Mouse (Mus musculus): ENCODE measurements at regions not wholly inside any gene's neighbourhood (a gene's known extent, or its start where the extent isn't known, plus 50 kb on each side); places are given as distances from the start of the nearest gene placed in this dataset.
"Not testable (repeated sequence)": the region's sequence is repeated elsewhere in the genome, so short reads cannot be mapped to it uniquely, and the experiment has no call there.

DNA sequence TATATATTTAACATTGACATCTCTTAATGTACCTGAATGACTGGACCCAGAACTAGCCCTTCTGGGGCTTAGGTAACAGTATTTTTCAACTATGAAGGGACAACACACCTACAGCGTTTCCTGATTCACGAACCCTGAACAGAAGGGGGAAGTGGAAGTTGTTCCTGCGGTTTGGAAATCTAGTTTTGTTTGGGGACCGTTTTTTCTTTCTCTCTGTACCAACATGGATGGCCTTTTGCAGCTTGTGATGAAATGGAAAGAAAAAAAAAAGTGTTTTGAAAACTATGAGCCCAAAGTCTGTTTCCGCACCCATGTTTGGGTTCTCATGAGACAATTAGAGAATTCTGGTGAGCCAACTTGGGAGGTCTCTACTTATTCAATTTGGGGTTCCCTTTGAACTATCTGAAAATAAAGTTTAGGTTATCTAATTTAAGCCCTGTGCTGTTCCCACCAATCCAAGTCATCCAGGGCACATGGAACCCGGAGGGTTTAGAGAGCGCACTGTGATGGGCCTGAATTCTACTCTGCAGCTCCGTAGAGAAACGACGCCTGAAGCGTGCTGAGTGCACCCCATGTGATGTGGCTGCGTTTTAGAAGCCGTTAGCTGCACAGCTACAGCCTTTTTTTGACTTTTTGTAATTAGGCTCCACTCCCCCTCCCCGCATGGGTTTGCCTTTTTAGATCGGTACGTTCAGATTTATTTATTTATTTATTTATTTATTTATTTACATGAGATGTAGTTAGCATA lies 137.0 kb upstream of the Rapgef5 start:
- no peak for DNase-seq (ENCODE audit: low spot score)

DNA sequence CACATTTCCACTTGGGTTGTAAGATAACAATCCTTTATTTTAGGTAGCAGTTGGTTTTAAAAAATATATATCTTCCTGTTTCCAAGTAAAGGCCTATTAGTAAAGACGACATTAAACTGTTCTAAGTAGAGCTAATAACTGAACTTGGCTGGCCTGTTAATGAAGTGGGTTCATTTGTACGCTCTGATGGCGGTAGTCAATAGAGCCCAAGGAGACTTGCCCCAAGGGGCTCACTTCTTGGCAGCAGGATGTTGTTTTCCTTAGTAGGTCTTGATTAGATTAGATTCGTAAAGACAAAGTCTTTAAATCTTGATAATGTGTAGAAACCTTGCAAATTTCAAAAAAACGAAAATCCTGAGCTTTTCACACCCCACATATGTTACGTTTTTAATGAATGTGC lies 135.4 kb upstream of the Rapgef5 start:
- no peak for DNase-seq (ENCODE audit: low spot score)

DNA sequence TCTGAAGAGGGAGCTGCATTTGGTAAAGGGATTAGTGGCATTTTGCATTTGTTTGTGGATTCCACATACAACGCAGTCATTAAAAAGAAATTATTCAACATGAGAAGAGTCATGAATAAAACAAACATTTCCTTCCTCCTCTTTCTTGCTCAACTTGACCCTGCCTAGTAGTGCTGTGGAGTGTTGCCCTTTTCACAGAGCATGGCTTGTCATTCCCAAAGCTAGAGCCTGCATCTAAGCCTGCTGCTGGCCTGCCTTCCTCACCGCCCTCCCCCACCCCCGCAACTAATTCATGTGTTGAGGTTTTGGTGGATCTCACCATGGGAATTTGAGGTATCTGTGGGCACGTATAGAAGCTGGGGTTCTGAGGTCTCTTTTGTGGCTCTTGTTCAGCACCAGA lies 133.6 kb upstream of the Rapgef5 start:
- DNase-seq (ENCODE audit: low spot score): not testable (repeated sequence)

DNA sequence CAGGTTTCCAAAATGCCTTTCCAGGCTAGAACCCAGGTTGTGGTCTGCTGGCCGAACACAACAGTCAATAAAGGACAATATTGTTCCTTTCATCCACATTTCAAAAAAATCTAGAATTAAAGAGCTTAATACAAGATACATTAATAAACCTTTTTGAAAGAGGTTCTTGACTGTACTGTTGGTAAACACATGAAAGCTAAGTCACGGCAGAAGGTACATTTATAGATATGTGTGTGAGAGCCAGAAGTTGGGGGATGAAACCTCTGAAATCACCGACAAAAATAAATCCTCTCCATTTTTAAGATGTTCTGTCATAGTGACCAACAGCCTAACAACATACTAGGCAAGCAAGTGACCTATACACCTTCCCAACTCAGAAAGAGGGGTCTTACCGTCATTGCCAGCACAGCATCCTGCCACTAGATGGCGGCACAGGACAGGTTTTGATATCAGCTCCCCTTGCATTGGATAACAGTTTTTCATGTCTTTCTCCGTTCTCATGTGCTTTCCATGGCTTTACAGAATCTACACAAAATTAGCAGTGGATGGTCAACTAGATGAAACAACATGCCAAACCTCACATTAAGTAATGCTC lies 131.1 kb upstream of the Rapgef5 start:
- peak; percentile 54 for DNase-seq (ENCODE audit: low spot score)

DNA sequence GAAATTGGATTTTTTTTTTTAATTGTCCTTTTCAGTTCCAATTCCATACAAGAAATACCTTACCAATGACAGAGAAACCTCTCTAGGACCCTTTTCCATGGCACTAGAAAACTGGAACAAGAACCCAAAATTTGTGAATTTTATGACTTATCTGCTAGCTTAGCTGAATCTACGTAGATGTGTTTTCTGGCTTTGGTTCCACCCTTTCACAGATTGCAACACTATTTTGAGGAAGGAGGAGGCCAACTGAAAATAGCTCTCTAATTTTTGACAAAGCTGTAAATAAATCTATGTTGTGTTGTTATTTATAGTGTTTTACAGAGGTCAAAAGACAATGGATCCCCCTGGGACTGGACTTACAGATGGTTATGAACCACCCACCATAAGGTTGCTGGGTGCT lies 130.6 kb upstream of the Rapgef5 start:
- no peak for DNase-seq (ENCODE audit: low spot score)

DNA sequence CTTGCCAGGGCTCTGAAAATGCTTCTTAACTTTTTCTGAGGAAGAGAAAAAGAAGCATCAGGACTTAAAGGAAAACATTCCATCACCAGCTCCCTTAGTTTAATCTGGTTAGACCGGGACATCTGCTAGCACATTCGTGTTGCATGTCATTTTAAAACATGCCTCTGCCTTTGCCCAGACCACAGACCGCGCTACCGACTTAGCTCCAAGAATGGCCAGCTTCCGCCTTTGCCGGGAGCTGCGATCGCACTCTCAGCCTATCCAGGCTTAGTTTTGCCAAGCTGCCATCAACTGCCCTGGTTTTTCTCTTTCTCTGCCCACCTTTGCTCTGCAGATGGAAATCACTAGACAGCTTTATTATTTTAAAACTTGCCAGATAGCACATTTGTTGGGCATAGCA lies 129.3 kb upstream of the Rapgef5 start:
- DNase-seq (ENCODE audit: low spot score): no peak

DNA sequence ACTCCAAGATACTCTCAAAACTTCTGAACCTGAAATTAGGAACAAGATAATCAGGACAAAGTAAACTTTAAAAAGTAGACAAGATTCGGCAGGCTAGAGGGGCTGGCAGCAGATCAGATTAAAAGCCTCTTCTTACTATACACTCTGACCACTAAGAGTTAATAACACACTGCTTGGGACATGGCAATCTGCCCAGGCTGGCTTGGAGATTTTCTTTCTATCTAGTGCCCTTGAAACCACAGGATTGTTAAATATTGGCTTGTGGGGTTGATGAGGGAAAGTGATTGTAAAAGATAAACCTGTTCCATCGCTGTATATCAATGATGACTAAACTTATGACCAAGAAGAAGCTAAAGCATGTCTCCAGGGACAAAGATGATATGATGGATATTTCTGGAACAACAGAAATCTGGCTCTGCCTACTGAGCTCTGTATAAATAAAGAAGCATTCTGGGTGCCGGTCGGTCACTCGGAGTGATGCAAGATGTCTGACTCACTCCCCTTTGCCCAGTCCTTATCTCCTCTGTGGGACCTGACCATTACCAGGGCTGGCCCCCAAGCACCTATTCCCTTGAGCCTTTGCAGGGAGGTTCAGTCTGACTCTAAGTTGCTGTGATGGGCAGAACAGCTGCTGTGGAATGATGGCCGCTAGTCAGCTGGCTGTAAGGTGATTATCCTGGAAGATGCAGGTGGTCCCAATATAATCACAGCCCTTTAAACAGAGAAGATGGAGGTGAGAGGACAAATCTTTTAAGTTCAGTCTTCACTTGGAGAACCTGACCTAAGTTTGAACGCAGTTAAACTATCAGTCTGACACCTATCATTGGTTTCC lies 126.5 kb upstream of the Rapgef5 start:
- DNase-seq (ENCODE audit: low spot score): no peak

DNA sequence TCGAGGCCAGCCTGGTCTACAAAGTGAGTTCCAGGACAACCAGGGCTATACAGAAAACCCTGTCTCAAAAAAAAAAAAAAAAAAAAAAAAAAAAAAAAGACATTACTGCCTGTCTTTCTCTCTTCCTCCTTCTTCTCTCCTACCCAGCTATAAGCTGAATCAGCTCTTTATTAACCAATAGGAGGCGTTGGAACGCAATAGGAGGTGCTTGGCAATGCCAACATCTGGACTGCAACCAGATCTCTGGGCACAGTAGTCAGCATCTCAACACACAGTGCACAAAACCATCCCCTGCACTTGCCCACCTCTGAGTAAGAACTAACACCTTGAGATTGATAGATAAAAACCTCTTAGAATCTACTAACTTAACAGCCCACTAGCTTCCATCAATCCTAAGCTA lies 118.8 kb upstream of the Rapgef5 start:
- DNase-seq (ENCODE audit: low spot score): no peak

DNA sequence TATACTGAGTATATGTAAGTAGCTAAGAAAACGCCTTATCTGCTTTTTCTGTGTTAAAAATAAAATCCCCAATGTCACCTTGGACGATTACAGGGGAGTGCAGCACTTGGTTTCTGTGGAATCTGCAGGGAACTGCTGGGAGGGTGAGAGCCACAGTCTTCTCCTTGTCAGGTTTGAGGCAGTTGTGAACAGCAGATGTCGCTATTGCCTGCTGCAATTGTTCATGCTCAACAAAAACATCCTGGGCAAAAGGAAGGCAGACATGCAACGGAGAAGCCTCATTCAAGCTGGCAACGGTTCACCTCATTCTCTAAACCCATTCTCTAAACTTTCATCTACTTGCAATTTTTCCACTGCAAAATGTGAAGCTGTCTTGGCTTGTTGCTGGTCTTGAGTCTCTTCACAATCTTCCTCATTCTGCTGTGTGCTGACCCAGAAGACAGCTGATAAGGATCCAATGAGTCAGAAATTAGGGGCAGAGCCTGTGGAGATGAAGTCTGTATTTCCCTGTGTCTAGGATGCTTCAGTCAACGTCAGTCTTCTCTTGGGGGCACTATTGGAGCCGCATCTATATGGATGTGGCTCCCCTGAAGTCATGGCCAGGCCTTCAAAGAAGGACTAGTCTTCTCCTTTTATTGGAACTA lies 112.6 kb upstream of the Rapgef5 start:
- peak; percentile 78 for DNase-seq (ENCODE audit: low spot score)

DNA sequence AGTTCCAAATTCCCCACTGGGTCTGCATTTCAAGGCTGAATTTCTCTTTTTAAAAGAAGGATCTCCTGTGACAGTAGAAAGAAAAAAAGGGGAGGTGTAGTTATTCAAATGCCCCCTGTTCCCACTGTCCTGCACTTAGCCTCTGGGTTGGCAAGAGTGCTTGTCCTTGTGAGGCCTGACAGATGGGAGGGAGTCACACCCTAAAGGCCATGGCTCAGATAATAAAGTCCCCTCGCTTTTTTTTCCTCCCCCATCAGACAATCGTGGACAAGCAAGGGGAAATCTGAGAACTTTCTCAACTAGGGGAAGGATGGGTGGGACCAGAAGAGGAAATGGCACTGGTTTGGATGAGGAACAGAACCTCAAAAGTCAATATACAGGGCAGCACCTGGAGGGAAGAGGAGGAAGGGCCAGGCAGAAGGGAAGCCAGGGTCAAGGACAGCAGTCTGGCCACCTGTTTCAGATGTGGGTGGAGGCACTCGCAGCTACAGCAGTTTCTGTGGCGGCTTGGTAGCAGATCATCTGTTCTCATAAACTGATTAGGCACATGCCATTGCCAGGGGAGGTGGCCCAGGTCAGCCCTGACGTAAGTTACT lies 112.0 kb upstream of the Rapgef5 start:
- no peak for DNase-seq (ENCODE audit: low spot score)

DNA sequence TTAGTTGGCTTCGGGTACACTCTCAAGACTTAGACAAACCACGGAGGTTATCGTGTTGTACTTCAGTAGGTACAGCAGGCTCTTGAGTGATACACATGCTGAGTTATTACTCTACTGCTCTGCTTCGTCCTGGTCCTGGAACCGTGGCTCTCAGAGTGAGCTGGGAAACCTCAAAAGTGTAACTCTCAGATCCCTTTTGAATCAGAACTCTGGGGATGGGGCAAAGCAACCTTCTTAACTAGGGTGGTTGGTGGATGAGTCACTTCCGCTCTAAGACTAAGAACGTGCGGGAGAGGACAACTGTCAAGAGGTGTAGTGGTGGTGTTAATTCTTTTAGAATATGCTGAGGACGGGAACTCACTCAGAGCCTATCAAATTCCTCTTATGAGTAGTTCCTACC lies 109.4 kb upstream of the Rapgef5 start:
- no peak for DNase-seq (ENCODE audit: low spot score)

DNA sequence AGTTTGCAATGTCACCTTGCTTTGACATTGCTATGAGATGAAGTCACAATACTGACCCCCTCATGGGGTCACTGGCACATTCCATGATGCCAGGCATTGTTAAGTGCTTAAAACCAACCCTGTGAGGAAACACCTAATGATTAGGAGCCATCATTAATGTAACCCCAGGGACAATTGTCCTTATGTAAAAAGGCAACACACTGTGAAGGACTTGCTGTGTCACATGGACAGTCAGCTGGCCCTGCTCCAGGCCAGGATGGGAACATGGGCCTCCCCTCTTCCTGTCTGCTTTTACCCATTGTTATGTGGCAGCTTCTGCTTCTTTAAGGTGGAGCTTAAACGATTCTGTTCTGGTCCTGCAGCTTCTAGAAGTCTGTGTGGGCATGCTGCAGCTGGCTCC lies 105.7 kb upstream of the Rapgef5 start:
- no peak for DNase-seq (ENCODE audit: low spot score)

DNA sequence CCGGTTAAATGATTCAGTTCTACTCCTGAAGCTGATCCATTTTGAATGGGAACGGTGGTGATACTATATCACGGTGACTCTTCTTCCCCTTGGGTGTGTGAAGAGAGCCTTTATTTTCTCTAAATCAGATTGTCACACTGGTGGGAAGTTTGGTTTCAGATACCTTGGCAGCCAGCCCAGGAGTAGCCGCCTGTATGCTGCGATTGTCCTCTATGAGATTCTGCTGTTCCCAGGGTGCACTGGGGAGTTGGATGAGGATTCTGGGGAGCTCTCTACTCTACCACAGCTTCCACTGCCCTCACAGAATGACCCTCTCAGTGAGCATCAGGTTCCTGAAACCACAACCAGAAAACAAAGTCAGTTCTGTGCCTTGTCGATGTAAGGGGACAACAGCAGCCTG lies 104.0 kb upstream of the Rapgef5 start:
- no peak for DNase-seq (ENCODE audit: low spot score)

DNA sequence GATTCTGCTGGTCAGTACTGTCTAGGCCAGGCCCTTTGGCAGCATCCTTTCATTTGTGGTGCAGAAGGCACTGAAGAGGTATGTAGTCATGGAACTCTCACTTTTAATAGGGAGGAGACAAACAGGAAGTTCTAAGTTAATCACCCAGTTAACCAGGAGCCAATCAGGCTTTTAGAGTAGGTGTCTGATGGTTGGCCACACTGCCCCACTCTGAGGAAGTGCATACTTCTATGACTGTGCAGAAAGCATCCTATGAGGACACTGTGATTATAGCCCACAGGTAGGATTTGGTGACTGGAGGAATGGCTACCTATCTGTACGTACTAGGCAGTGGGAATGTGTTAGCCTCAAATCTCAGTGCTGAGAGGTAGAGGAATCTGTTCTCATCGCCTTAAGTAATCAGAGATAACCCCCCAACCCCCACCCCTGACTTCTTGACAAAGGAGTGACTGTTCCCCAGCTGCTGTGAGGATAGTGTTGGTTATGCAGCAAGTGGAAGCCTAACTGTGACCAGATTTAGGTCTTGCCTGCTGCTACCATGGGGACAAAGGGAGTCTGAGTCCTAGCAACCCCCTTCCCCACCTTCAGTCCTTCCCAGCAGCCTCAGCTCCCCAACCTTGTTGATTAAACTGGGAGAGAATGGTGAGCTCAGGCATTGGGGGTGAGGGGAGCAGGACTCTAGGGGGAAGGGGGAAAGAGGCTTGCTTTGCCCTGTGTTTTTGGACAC lies 103.3 kb upstream of the Rapgef5 start:
- DNase-seq (ENCODE audit: low spot score): no peak

DNA sequence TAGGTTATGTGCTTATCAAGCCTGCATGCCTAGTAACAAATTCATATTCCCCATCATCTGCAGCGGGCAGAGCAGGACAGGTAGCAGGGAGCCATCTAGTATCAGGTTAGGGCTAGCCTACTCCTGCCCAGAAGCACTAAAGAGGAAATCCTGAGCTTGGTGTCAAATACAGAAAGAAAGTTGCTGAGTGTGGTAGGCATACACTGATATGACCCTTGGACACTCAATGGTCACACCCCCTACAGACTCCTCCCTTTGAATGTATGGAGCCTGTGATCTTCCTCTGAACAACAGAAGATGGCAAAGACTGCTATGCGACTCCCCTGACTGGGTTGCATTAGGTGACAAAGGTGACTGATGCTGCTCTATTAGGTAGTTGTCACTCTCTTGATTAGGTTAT lies 102.3 kb upstream of the Rapgef5 start:
- no peak for DNase-seq (ENCODE audit: low spot score)

DNA sequence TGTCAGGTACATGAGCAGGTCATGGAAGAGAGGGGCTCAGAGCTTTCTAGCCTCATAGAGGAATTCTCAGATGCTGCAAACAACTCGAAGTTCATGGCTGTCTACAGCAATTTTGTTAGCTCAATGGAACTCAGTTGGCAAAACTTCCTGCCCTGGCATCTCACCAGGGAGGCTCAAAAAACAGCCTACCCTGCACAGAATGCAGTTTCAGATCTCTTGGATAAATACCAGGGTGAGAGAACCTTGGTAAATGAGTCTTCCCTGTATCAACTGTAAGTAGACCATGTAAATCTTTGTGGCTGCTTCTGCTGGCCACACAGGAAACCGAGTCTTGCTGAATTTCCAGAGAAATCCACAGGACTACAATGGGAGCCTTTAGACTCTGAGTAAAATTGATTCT lies 101.1 kb upstream of the Rapgef5 start:
- no peak for DNase-seq (ENCODE audit: low spot score)

DNA sequence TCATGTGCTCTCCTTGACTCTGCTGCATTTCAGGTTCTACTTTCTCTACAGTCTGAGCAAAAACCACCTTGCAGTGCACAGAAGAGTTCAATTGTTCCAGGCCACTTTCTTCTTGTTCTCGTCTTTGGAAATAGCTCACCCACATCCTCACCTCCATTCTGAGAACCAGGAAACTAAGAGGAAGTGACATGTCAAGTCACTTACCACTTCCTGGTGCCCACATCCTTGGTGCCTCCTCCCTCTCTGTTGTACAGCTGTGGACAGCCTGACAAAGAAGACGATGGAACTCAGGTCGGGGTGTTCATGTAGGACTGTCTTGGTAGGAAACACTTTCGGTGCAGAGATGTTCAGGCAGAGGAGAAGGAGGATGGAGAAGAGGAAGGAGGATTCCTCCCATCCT lies 98.3 kb upstream of the Rapgef5 start:
- no peak for DNase-seq (ENCODE audit: low spot score)

DNA sequence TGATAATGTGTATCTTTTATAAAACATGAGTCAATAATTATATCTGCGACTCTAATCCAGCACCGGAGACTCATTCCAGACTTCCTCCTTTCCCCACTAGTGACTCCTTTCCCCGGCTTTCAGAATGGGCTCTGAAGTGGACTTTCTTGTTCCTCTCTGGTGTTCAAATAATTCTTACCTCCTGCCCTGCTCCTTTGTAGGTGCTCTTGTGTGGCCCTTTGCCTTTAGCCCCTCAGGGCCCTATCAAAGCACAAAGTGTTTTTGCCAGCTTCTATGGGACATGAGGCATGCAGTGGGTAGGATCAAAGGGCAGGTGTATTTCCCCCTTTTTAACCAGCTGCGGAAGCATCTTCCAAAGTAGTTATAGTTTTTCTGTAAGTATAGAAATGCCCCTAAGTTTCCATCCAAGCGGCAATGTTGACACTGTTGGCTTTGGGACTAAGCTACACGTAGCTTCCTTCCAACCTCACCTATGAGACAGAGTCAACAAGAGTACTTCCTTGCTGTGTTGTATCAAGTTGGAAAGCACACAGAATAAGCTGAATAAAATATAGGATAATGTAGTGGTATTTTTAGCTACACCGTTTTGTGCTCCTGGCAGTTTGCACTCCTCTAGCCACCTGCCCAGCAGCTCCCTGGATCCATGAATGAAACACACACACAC lies 93.8 kb upstream of the Rapgef5 start:
- DNase-seq (ENCODE audit: low spot score): no peak

DNA sequence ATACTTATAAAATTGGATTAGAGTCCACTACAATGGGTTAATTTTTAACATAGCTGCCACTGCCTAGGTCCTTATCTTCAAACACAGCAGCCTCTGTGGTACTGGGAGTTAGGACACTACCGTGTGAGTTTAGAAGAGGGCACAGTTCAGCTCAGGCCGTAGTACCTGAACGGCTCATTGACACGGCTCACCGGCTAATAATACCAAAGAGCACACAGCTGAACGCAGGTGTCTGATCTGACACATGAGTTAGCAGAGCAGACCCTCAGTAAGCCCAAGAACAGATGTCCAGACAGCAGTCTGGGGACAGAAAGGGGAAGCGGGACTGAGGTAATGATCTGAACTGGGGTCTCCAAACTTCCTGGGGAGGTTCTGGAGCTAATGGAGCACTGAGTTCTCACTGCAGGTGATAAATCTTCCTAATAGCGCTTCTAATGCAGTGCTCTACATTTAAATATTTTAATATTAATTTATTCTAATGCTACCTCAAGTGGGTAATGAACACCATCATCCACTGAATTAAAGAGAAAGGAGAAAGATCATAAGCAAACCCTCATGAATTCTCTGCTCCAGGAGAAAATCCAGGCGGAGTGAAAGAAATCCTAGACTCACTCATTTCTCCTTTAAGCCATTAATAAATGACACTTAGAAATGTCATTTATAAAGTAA lies 90.8 kb upstream of the Rapgef5 start:
- DNase-seq (ENCODE audit: low spot score): no peak

DNA sequence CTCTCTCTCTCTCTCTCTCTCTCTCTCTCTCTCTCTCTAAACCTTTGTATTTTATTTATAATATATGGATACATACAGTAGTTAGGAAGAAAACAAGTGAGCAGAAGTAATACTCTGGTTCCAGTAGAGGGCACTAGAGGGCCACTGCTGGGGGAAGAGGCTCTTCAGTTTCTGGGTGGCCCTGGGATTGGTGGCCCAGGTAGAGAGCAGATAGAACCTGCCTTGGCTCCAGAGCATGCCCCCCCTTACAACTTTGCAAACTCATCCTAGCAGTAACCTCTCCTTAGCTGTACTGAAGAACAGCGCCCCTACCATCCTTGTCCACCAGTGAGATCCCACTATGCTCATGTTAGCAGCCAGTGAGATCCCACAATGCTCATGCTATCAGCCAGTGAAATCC lies 88.8 kb upstream of the Rapgef5 start:
- DNase-seq (ENCODE audit: low spot score): no peak

DNA sequence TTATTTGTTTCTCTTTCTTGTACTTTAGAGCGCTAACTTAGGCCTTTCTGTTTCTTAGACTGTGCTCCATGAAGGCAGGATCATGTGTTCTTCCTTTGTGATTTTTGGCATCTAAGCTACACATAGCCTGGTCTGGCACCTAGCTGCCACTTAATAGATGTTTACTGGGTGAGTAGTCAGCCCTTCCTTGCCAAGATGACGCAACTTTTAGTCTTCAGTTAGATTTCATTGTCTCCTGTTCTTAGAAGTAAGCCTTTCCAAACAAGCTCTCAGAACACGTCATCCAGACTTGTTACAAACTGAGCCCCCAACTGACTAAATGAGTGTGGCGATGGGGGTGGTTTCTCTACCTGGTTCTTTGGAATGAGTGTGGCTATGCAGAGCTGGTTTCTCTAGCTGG lies 85.4 kb upstream of the Rapgef5 start:
- no peak for DNase-seq (ENCODE audit: low spot score)

All from left cerebral cortex, adult 11 months (tissue).